Mouse (Mus musculus) kidney, postnatal 0 days (tissue): ENCODE measurements at regions not wholly inside any gene's neighbourhood (a gene's known extent, or its start where the extent isn't known, plus 50 kb on each side); places are given as distances from the start of the nearest gene placed in this dataset.
A peak's percentile ranks its signal among the peaks of the same experiment; 100 is the strongest.

Source experiments
- ATAC-seq: fragments of 200-750 bp; cut with Nextera tagmentation; replicated peaks from 2 replicates; pipeline ENCODE4 v1.8.0; 2017; ENCODE audit warnings: low read depth, moderate number of reproducible peaks, moderate TSS enrichment, moderate library complexity; ENCODE audit not compliant: low FRiP score
- DNase-seq: peaks from one replicate; pipeline ENCODE4 v3.0.0-alpha.2; 2016; ENCODE audit warnings: low spot score
- H3K27ac ChIP-seq: fragments of 300-500 bp; sonication (generic); 2 replicates; pipeline ENCODE4 v1.5.1; 2014; ENCODE audit warnings: mild to moderate bottlenecking
- H3K27me3 ChIP-seq: fragments of 300-500 bp; sonication (generic); 2 replicates; pipeline ENCODE4 v1.6.1; 2014; ENCODE audit warnings: low read length, mixed read lengths; ENCODE audit not compliant: insufficient read depth
- H3K36me3 ChIP-seq: fragments of 300-500 bp; sonication (generic); 2 replicates; pipeline ENCODE4 v1.6.1; 2014; ENCODE audit warnings: low read length, mixed read lengths; ENCODE audit not compliant: insufficient read depth
- H3K4me1 ChIP-seq: fragments of 300-500 bp; sonication (generic); replicated peaks from 2 replicates; pipeline ENCODE4 v1.6.1; 2014; ENCODE audit warnings: antibody characterized with exemption, low read length, mixed read lengths; ENCODE audit not compliant: insufficient read depth
- H3K4me2 ChIP-seq: fragments of 300-500 bp; sonication (generic); 2 replicates; pipeline ENCODE4 v1.6.1; 2014; ENCODE audit warnings: mild to moderate bottlenecking, low read length, moderate library complexity, mixed read lengths
- H3K4me3 ChIP-seq: fragments of 300-500 bp; sonication (generic); replicated peaks from 2 replicates; pipeline ENCODE4 v1.5.1; 2014; ENCODE audit warnings: low read depth, low read length
- H3K9ac ChIP-seq: fragments of 300-500 bp; sonication (generic); 2 replicates; pipeline ENCODE4 v1.6.1; 2014; ENCODE audit warnings: low read depth, low read length
- H3K9me3 ChIP-seq: fragments of 300-500 bp; sonication (generic); replicated peaks from 2 replicates; pipeline ENCODE4 v1.6.1; 2016; ENCODE audit warnings: low read length, inconsistent platforms, mixed read lengths
- CTCF ChIP-seq: IDR thresholded peaks from 2 replicates; pipeline ENCODE4 v1.5.1; 2016; ENCODE audit warnings: antibody characterized with exemption, low read depth, mild to moderate bottlenecking, moderate library complexity
- WGBS: fragments of 180-500 bp; shearing (Covaris S2); extraction: QIAGEN DNeasy Blood & Tissue Kit; methylation state at CpG from one replicate; pipeline ENCODE4 v1.1.7; 2014; 5-methylcytosine and 5-hydroxymethylcytosine counted together

DNA sequence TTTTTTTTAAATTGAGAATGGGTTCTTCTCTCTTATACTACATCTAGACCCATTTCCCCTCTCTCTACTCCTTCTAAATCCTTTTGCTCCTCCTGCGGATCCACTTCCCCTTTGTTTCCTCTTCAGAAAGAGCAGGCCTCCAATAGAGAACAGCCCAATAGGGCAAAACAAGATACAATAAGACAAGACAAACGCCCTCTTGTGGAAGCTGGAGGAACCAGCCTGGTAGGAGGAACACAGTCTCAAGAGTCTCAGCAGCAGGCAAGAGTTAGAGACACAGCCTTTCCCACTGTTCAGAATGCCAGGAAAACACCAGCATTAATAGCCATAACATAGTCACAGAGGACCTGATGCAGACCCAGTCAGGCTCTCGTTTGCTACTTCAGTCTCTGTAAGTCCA is 190.2 kb downstream of the Kif2b start:
- Histone ChIP-seq H3K4me2 (no peak overlapping the region), H3K36me3 (no peaks in the 10 kb centered on the region), H3K9ac (no peak overlapping the region), H3K9me3 (no peaks in the 10 kb centered on the region), H3K27me3 (no peaks in the 10 kb centered on the region), H3K27ac (no peak overlapping the region), H3K4me1 (no peaks in the 10 kb centered on the region), H3K4me3 (no peak overlapping the region)
- WGBS: 62% methylated on average over 3 of the region's 3 CpGs
- peak; percentile 29; the same call in 1 of the 2 replicates for TF ChIP-seq CTCF
- ATAC-seq (no peak), DNase-seq (no peak)

DNA sequence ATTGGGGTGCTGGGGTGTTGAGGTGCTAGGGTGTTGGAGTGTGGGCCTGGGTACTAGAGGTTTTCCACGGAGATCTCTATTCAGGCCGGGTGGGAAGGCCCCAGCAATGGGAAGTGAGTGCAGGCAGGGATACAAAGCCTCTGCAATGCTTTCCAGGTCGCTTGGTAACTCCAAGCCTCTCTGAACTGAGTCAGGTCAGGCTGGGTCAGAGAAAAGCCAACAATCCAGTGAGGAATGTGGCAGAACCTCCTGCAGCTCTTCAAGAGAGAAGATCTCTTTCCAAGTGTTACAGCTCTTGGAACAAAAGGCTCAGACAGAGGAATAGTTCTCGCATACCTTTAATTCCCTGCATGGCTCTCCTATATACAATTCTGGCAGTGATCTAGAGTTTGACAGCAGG is 220.3 kb downstream of the Kif2b start:
- ATAC-seq (no peak), DNase-seq (peak; percentile 38)
- 20% methylated on average over 4 of the region's 4 CpGs for WGBS
- Histone ChIP-seq H3K4me2 (no peak overlapping the region), H3K4me3 (no peak overlapping the region), H3K9me3 (no peaks in the 10 kb centered on the region), H3K27me3 (no peaks in the 10 kb centered on the region), H3K36me3 (no peaks in the 10 kb centered on the region), H3K4me1 (no peaks in the 10 kb centered on the region), H3K9ac (no peak overlapping the region), H3K27ac (no peak overlapping the region)
- TF ChIP-seq CTCF: no peak

DNA sequence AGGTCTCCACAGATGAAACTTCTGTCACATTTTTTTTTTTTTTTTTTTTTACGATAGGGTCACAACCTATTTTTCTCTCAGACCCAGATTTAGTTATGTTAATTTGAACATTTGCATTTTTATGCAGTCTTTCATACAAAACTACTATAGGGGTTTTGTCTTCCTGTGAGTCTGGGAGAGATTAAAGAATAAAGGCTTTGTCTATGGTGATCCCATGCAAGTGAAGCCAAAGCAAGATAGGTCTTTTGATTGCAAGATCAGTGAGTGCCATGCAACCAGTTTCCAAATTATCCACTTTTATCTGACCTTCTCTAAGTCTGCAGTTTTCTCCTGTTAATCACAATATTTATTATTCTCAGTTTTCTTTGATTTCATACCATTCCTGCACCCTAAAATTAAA is 234.7 kb downstream of the Kif2b start:
- H3K4me3 ChIP-seq: no peak overlapping the region
- no peak for DNase-seq
- no peaks in the 10 kb centered on the region for H3K9me3 ChIP-seq
- H3K9ac ChIP-seq: no peak overlapping the region
- H3K4me2 ChIP-seq: no peak overlapping the region
- H3K27ac ChIP-seq: no peak overlapping the region
- ATAC-seq: no peak
- WGBS: 81% methylated on average over 1 of the region's 1 CpGs
- H3K27me3 ChIP-seq: no peaks in the 10 kb centered on the region
- no peaks in the 10 kb centered on the region for H3K36me3 ChIP-seq
- no peaks in the 10 kb centered on the region for H3K4me1 ChIP-seq
- no peak for TF ChIP-seq CTCF

DNA sequence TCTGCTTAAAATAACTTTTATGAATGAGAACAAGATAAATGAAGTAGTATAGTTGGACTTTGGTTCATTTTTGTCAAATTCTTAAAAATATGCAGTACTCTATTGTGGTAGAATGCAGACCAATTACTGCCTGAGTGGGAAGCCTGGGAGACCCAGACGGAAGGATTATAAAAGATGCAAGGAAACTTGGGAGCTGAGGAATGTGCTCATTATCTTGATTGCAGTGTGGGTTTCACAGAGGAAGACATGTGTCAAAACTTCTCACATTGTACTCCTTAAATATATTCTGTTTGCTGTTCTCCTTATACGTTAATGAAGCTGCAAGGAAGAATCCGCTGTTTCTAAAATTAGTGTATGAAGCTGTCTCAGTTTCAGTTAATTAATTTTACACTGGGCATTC is 244.3 kb downstream of the Kif2b start:
- Histone ChIP-seq H3K27me3 (no peaks in the 10 kb centered on the region), H3K9me3 (no peaks in the 10 kb centered on the region), H3K36me3 (no peaks in the 10 kb centered on the region), H3K4me3 (no peak overlapping the region), H3K9ac (no peak overlapping the region), H3K4me1 (no peaks in the 10 kb centered on the region), H3K27ac (no peak overlapping the region), H3K4me2 (no peak overlapping the region)
- ATAC-seq (no peak), DNase-seq (no peak)
- TF ChIP-seq CTCF: no peak
- WGBS: 83% methylated on average over 3 of the region's 3 CpGs

DNA sequence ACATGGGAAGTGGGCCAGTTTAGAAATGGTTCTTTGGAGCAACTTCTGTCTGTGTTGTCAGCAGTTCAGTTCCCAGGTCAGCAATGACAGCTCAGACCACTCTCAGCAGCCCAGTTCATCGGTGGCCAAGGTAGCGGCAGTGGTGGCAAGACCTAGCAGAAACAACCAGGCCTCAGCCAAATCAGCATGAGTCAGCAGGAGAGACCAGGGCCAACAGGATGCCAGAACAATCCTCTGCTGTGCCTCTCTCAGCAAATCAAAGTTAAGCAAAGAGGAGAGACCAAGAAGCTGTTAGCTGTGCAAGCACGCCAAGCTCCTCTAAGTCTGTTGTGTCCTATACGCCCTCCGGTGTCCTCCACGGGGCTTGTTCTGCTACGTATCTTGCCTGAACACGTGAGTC is 249.8 kb downstream of the Kif2b start:
- Histone ChIP-seq H3K9me3 (no peaks in the 10 kb centered on the region), H3K27ac (no peak overlapping the region), H3K36me3 (no peaks in the 10 kb centered on the region), H3K27me3 (no peaks in the 10 kb centered on the region), H3K4me3 (no peak overlapping the region), H3K9ac (no peak overlapping the region), H3K4me2 (no peak overlapping the region), H3K4me1 (no peaks in the 10 kb centered on the region)
- WGBS: 89% methylated on average over 8 of the region's 8 CpGs
- ATAC-seq (no peak), DNase-seq (no peak)
- no peak for TF ChIP-seq CTCF

DNA sequence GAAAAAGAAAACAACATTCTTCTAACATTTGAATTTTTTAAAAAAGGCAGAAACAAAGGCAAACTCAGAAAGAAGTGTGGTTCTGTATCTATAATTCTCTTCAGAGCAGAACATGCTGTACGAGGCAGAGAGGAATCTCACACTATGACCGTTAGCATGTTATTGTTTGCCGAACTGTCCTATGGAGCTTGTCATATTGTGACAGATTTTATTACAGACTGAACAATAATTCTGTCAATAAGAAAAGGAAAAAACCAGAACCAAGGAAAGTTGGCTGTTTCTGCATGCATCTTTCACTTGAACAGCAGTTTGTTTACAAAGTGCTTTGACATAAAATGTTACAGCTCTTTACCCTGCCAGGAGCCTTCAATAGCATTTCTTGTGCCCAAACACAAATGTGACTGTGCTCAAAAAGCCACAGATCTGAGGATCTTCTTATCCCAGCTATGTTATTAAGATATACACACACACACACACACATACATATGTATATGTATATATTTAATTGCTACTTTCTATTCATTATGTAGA is 267.1 kb downstream of the Kif2b start:
- no peaks in the 10 kb centered on the region for H3K9me3 ChIP-seq
- WGBS: 17% methylated on average over 3 of the region's 3 CpGs
- no peak overlapping the region for H3K9ac ChIP-seq
- DNase-seq (peak; percentile 71), ATAC-seq (no peak)
- no peak for TF ChIP-seq CTCF
- H3K27ac ChIP-seq: no peak overlapping the region
- no peaks in the 10 kb centered on the region for H3K4me1 ChIP-seq
- H3K4me2 ChIP-seq: no peak overlapping the region
- no peak overlapping the region for H3K4me3 ChIP-seq
- no peaks in the 10 kb centered on the region for H3K36me3 ChIP-seq
- no peaks in the 10 kb centered on the region for H3K27me3 ChIP-seq
